Mouse (Mus musculus): ENCODE results near the gene Cxcr5.

DNA sequence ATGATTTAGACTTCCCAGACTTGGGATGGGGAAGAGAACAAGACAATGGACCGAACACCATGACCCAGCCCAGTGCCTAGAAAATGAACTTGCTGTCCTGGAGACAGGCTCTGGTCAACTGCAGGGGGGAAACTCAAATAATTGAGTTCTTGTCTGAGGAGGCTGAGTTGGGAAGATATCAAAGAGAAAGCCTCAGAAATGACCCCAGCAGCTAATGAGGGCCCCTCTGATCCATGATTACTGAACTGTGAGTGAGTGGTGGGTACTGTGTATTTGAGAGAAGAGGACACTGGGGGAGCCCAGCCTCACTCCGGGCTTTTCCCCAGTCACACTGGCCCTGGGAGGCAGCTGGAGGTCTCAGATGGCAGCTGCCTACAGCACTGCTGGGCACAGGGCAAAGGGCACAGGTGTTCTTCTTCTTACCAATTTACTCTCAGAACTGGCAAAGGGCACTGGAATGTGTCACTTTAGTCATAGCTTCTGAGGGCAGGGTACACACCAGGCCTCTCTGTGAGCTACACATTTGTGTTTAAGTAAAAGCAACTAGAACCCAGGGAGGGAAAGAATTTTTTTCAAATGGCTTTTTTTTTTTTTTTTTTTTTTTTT is 21.8 kb downstream of the Cxcr5 start:
- TF ChIP-seq POLR2A (IDR thresholded peaks at IDR 0.05; ENCODE audit: insufficient read depth, low read depth, low read length) (no peak), CTCF (IDR thresholded peaks at IDR 0.05; ENCODE audit: insufficient read depth, low read depth, low read length) (no peak)

All from olfactory bulb, adult 2 months (tissue).